Mouse (Mus musculus) liver, adult 2 months (tissue): ENCODE data around the gene Mdga1.

Experiments
- CTCF ChIP-seq: fragments of 200-500 bp; IDR thresholded peaks from 2 replicates; pipeline ENCODE4 v1.5.1; 2011; ENCODE audit warnings: low read depth, low read length, control low read depth
- POLR2A ChIP-seq: fragments of 200-500 bp; IDR thresholded peaks from 2 replicates; pipeline ENCODE4 v1.6.1; 2011; ENCODE audit warnings: low read length, control low read depth; ENCODE audit not compliant: insufficient read depth; ENCODE audit errors: extremely low read depth

GRCm38 (mm10) chr17:29979841-29980240, 10.0 kb upstream of the Mdga1 start:
- TF ChIP-seq CTCF (no peak), POLR2A (no peak)
